Mouse (Mus musculus): ENCODE data around the gene Epb41l4b. TPM values are rescaled to one million over a fixed set of nuclear protein-coding genes. Genes with fewer than 3 reads are reported as not detected.

Gene Epb41l4b
- 0.65 and 0.92 TPM in 2 replicates for polyA plus RNA-seq (2016; fragmentation: Nextera tagmentation; extraction: Ambion mirVana)

DNA sequence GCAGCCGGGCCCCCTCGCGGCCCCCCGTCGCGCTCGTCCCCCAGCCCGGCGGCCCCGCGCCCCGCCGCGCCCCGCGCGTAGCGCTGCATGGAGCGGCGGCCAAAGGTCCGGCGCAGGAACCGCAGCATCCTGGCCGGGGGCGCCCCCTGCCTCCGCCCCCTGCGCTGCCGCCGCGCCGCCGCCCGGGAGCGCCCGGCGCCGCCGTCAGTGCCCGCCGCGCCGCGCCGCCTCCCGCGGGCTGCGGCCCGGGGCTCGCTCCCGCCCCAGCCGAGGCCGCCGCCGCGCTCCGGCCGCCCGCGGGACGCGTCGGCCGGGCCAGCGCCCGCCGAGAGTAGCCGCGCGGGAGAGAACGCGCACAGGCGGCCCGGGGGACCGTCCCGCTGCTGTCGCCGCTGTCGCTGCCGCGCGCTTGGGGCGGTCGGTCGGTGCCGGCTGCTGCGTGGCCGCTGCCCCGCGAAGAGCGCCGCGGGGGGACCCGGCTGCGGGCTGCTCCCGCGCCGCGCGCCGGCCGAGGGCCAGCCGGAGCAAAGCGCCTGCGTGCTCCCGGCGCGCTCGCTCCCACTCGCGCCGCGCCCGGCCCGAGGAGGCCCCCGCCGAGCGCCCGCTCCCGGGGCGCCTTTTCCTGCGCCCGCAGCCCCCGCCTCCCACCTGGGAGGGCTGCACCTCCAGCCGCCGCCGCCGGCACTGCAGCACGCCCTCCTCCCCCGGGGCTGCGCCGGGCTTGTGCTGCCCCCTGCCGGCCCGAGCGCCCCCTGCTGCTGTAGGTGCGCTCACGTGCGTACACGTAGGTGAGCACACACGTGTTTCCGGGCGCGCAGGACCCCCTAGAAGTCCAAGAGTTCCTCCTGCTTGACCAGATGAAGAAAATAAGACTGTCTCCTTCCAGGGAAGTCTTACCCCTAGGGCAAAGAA, at the start of gene Epb41l4b:
Gene Epb41l4b (minus strand): TSS at position 412 of the 912 bp plus-strand sequence.
- Histone ChIP-seq H3K36me3 (no peaks in the 10 kb centered on the region), H3K4me1 (replicated peaks) (peaks cover 35% of the 10 kb centered on the region), H3K27ac (peak within 1 kb of the TSS; percentile 86), H3K9me3 (no peaks in the 10 kb centered on the region), H3K4me3 (peak within 1 kb of the TSS; percentile 72), H3K27me3 (ENCODE audit: insufficient read depth, poor library complexity, severe bottlenecking) (peaks cover 60% of the 10 kb centered on the region)
- peak; percentile 74 for DNase-seq (ENCODE audit: low spot score)
- 7% methylated on average over 141 of the region's 142 CpGs for whole genome bisulfite sequencing

DNA sequence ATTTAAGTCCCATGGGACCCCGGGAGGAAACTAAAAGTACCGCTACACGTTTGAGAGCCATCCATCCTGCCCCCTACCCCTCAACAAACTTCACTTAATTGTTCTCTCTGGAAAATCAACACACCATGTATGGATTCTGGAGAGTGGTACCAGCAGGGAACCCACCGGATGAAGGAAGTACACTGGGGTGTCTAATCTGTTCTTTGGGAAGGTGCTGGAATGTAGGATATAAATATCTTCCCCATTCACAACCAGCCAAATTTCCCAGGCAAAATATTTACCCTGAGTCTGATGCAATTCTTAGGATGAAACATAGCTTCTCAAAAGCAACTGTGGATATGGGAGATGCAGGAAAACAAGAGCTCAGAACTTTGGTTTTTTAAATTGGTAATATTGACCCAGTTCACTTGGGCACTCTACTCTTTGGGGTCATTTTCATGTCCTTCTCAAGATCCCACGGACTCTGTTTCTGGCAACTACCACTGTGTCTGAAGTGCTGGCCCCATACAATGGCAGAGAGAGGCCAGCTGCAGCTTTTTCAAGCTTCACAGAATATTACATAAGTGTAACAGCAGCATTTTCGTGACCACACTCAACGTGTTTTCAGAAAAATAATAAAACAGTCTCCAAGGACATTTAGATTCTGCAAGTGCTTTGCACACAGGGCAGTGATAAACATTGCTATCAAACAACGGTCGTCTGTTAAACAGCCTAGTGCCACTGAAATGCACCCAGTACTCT, 48.5 kb upstream of the Epb41l4b start:
- Histone ChIP-seq H3K27ac (no peak overlapping the region), H3K4me1 (replicated peaks) (peaks cover 13% of the 10 kb centered on the region), H3K9me3 (no peaks in the 10 kb centered on the region), H3K27me3 (ENCODE audit: insufficient read depth, poor library complexity, severe bottlenecking) (no peaks in the 10 kb centered on the region), H3K4me3 (no peak overlapping the region), H3K36me3 (no peaks in the 10 kb centered on the region)
- WGBS = 81% methylated on average over 9 of the region's 9 CpGs
- DNase-seq (ENCODE audit: low spot score) = no peak

DNA sequence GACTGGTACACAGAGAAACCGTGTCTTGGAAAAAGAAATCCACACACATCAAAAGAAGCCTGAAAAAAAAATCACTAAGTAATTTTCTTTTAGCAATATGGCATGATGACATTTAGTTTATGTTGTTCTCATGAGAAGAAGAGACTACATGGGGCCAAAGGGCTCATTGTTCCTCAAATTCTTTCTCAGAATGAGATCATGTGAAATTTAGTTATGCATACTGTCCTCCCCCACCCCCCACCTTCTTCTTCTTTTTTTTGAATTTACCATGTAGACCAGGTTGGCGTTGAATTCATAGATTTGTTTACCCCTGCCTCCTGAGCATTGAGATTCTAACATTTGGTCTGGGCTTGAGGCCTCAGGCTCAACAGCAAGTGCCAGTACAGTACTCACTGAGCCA, 46.6 kb upstream of the Epb41l4b start:
- H3K9me3 ChIP-seq = no peaks in the 10 kb centered on the region
- H3K27me3 ChIP-seq (ENCODE audit: insufficient read depth, poor library complexity, severe bottlenecking) = no peaks in the 10 kb centered on the region
- H3K4me3 ChIP-seq = no peak overlapping the region
- DNase-seq (ENCODE audit: low spot score) = no peak
- no peak overlapping the region for H3K27ac ChIP-seq
- peaks cover 30% of the 10 kb centered on the region for H3K4me1 ChIP-seq (replicated peaks)
- 82% methylated on average over 2 of the region's 2 CpGs for WGBS
- no peaks in the 10 kb centered on the region for H3K36me3 ChIP-seq

DNA sequence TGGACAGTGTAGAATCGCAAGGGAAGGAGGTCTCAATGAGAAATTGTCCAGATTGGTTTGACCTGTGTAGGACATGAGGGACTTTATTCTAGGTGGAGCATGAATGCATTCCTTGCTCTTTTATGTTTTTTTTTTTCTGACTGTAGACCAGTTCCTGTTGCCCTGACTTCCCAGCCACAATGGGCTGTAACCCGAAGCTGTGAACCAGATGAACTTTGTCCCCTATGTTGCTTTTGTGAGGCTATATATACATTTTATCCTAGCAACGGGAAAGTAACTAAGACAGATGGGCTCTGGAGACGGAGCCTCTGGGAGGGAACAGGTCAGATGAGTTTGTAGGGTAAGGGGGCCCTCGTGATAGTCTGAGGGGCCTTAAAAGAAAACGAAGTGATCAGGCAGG, 42.8 kb upstream of the Epb41l4b start:
- WGBS = 15% methylated on average over 6 of the region's 6 CpGs
- DNase-seq (ENCODE audit: low spot score) = peak; percentile 53
- peak overlapping the region; percentile 35; the same call in 1 of the 2 replicates for H3K27ac ChIP-seq

DNA sequence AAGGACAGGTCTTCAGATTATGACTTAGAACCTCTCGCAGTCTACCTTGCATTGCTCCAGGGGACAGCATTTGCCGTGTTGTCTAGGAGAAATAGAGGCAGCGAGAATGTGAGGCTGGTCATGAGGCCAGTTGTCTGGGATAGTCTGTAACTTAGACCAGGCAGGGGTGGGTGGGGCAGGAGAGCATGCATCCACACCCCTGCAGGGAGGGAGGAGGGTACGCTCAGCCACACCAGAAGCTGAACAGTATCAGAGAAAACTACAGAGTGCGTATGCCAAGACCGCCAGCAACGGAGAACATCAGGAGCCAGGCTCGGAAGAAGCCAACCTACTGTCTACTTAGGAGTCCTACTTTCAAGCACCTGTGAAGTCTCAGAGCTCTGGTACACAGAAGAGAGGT, 42.2 kb upstream of the Epb41l4b start:
- WGBS = 79% methylated on average over 8 of the region's 8 CpGs
- Histone ChIP-seq H3K36me3 (no peaks in the 10 kb centered on the region), H3K9me3 (no peaks in the 10 kb centered on the region), H3K27me3 (ENCODE audit: insufficient read depth, poor library complexity, severe bottlenecking) (no peaks in the 10 kb centered on the region), H3K4me1 (replicated peaks) (peaks cover 24% of the 10 kb centered on the region), H3K4me3 (no peak overlapping the region), H3K27ac (0 out of 2 replicates have a peak overlapping the region, but pooled peaks have one; percentile 46)
- DNase-seq (ENCODE audit: low spot score) = no peak

More for the DNA sequence above, 42.8 kb upstream of the Epb41l4b start:
- no peaks in the 10 kb centered on the region for H3K9me3 ChIP-seq
- no peaks in the 10 kb centered on the region for H3K36me3 ChIP-seq
- no peaks in the 10 kb centered on the region for H3K27me3 ChIP-seq (ENCODE audit: insufficient read depth, poor library complexity, severe bottlenecking)
- H3K4me3 ChIP-seq = no peak overlapping the region
- H3K4me1 ChIP-seq (replicated peaks) = peaks cover 24% of the 10 kb centered on the region

DNA sequence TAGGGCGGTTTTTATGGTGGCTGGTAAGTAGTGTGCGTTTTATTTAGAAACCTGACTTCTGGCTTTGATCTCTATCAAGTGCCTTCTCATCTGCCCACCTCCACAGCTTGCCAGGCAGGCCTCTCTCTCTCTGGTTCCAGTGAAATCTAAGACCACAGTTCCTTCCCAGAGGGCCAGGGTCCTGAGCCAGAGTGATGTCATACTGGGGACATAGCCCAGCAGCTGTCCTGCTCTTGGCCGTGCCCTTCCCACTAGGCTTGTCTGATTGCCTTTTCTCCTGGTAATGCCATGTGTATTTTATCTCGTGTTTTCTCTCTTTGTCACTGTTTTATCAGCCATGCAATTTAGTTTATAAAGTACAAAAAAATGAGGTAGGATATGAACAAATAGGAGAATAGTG, 40.3 kb upstream of the Epb41l4b start:
- no peaks in the 10 kb centered on the region for H3K9me3 ChIP-seq
- H3K4me1 ChIP-seq (replicated peaks) = peaks cover 24% of the 10 kb centered on the region
- no peak overlapping the region for H3K4me3 ChIP-seq
- H3K36me3 ChIP-seq = no peaks in the 10 kb centered on the region
- no peak overlapping the region for H3K27ac ChIP-seq
- no peak for DNase-seq (ENCODE audit: low spot score)
- WGBS = 75% methylated on average over 4 of the region's 4 CpGs
- no peaks in the 10 kb centered on the region for H3K27me3 ChIP-seq (ENCODE audit: insufficient read depth, poor library complexity, severe bottlenecking)

DNA sequence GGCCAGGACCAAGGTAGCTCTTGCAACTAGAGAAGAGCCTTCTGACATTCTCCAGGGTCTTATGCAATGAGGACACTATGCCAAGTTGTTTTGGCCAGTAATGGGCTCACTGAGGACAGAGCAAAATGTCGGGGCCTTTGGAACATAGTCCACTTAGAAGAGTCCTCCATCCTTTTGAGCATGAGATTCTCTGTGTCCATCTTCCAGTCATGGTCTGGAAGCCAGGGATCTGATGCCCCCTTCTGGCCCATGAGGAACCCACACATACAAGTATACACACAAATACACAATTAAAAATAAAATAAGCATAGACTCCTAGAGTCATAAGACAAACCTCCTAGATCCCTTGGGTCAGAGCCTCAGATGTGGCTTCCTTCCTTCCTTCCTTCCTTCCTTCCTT, 38.3 kb upstream of the Epb41l4b start:
- Histone ChIP-seq H3K4me3 (no peak overlapping the region), H3K4me1 (replicated peaks) (peaks cover 21% of the 10 kb centered on the region), H3K36me3 (no peaks in the 10 kb centered on the region), H3K27me3 (ENCODE audit: insufficient read depth, poor library complexity, severe bottlenecking) (no peaks in the 10 kb centered on the region), H3K27ac (no peak overlapping the region), H3K9me3 (no peaks in the 10 kb centered on the region)
- no peak for DNase-seq (ENCODE audit: low spot score)
- WGBS = 85% methylated on average over 1 of the region's 1 CpGs

DNA sequence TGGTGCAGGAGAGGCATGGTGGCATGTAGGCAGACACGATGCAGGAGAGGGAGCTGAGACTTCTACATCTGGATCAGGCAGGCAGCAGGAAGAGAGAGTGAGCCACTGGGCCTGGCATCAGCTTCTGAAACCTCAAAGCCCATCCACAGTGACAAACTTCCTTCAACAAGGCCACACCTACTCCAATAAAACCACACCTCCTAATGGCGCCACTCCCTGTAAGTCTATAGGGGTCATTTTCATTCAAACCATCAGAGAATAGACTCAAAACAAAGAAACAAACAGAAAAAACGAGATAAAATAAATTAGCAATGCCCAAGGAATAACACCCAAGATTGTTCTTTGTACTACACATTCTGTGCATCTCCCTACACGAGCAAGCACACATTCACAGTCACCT, 35.6 kb upstream of the Epb41l4b start:
- Histone ChIP-seq H3K9me3 (no peaks in the 10 kb centered on the region), H3K4me3 (no peak overlapping the region), H3K36me3 (no peaks in the 10 kb centered on the region), H3K4me1 (replicated peaks) (peaks cover 16% of the 10 kb centered on the region), H3K27me3 (ENCODE audit: insufficient read depth, poor library complexity, severe bottlenecking) (no peaks in the 10 kb centered on the region), H3K27ac (no peak overlapping the region)
- no peak for DNase-seq (ENCODE audit: low spot score)
- WGBS = 80% methylated on average over 4 of the region's 4 CpGs

DNA sequence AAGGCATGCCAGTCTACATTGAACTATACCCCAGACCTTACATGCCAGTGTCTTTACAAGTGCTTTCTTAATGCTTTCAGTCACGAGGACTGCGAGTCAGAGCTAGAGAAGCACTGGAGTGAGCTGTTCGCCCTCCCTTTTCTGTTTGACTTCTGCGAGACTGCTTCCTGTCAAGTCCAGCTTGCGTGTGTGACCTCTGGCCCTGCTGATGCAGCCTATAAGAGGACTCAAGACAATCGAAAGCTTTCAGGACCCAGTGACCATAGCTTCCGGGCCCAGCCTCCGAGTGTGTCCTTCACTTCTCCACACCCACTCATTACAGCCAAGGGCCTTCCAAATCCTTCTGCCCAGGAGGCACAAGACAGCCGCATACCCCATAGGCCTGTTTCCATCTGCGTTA, 32.1 kb upstream of the Epb41l4b start:
- Histone ChIP-seq H3K27ac (peak overlapping the region; percentile 51; the same call in 1 of the 2 replicates), H3K9me3 (no peaks in the 10 kb centered on the region), H3K4me3 (no peak overlapping the region), H3K36me3 (no peaks in the 10 kb centered on the region), H3K4me1 (replicated peaks) (peaks cover 26% of the 10 kb centered on the region), H3K27me3 (ENCODE audit: insufficient read depth, poor library complexity, severe bottlenecking) (no peaks in the 10 kb centered on the region)
- WGBS = 58% methylated on average over 10 of the region's 10 CpGs
- no peak for DNase-seq (ENCODE audit: low spot score)

DNA sequence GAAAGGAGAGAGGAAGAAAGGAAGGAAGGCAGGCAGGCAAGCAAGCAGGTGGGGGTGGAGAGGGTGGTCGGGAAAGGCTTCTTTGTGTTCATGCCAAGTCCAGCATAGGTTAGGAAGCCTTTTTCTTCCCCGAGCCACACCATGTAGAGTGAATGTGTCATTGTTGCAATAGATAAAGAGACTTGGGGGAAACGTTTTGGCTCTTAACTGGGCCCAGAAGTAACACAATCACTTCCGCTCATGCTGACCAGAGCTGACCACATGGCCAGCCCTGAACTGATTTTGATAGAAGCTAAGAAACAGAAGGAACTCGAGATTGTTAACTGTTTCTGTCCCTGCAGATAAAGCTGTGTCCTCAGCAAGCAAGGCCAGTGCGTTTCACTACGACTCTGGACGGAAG, 29.6 kb upstream of the Epb41l4b start:
- Histone ChIP-seq H3K27ac (no peak overlapping the region), H3K4me3 (no peak overlapping the region), H3K36me3 (no peaks in the 10 kb centered on the region), H3K4me1 (replicated peaks) (peaks cover 26% of the 10 kb centered on the region), H3K9me3 (no peaks in the 10 kb centered on the region), H3K27me3 (ENCODE audit: insufficient read depth, poor library complexity, severe bottlenecking) (no peaks in the 10 kb centered on the region)
- no peak for DNase-seq (ENCODE audit: low spot score)
- 68% methylated on average over 8 of the region's 8 CpGs for WGBS

DNA sequence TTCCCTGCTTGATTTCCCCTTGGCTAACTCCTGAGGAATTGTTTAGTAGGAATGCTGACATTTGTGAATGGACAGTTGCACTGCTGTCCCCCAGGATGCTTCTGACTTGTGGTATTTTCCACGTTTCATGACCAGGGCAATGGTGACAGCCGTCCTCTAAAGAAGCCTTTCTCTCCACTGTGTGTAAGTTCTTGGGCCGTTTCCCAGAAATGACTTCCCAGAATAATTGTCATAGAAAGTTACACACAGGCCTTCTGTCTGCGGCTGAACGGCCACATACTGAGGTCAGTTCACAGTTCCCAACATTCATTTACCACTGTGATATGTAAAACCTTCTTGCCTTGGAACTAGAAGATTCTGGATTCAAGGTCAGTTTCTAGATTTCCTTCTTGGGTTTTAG, 28.6 kb upstream of the Epb41l4b start:
- Histone ChIP-seq H3K4me1 (replicated peaks) (peaks cover 32% of the 10 kb centered on the region), H3K27me3 (ENCODE audit: insufficient read depth, poor library complexity, severe bottlenecking) (no peaks in the 10 kb centered on the region), H3K4me3 (no peak overlapping the region), H3K9me3 (no peaks in the 10 kb centered on the region), H3K36me3 (no peaks in the 10 kb centered on the region), H3K27ac (no peak overlapping the region)
- no peak for DNase-seq (ENCODE audit: low spot score)
- WGBS = 79% methylated on average over 5 of the region's 5 CpGs

DNA sequence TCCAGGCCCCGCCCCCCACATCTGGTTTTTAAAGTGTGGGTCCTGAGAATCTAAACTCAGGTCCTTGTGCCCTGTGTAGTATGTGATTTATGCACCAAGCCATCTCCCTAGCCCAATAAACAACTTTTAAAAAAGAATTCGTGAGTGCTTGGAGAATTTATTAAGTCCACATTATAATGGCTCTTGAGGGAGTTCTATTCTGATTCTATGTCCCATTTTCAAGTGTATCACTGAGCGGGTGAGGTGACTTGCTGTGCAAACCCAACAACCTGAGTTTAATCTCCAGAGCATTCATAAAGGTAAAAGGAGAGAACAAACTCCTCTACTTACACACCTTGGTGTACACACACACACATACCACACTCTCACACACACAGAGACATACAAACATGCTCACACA, 25.4 kb upstream of the Epb41l4b start:
- Histone ChIP-seq H3K27ac (no peak overlapping the region), H3K27me3 (ENCODE audit: insufficient read depth, poor library complexity, severe bottlenecking) (no peaks in the 10 kb centered on the region), H3K4me3 (no peak overlapping the region), H3K36me3 (no peaks in the 10 kb centered on the region), H3K9me3 (no peaks in the 10 kb centered on the region), H3K4me1 (replicated peaks) (peaks cover 31% of the 10 kb centered on the region)
- DNase-seq (ENCODE audit: low spot score) = no peak
- 86% methylated on average over 3 of the region's 3 CpGs for WGBS

DNA sequence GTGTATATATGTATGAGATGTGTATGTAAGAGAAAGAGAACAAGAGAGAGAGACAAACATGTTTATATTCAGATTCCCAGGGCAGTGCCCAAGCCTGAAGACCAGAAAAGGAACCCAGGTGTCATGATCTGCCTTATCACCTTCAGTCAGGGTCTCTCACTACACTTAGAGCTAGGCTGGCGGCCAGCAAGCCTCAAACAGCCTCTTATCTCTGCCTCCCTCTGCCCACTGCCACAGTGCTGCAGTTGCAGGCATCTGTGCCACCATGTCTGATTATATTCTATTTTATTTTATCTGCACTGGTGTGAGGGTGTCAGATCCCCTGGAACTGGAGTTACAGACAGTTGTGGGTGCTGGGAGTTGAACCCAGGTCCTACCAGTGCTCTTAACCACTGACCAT, 25.0 kb upstream of the Epb41l4b start:
- WGBS = 83% methylated on average over 1 of the region's 1 CpGs
- Histone ChIP-seq H3K4me1 (replicated peaks) (peaks cover 35% of the 10 kb centered on the region), H3K27me3 (ENCODE audit: insufficient read depth, poor library complexity, severe bottlenecking) (no peaks in the 10 kb centered on the region), H3K36me3 (no peaks in the 10 kb centered on the region), H3K27ac (no peak overlapping the region), H3K4me3 (no peak overlapping the region), H3K9me3 (no peaks in the 10 kb centered on the region)
- no peak for DNase-seq (ENCODE audit: low spot score)

All from hindbrain, embryonic 10.5 days (tissue).